Mouse (Mus musculus): Measurements from ENCODE around the gene Nudt13. TPM values are rescaled to one million over a fixed set of nuclear protein-coding genes. Genes with fewer than 3 reads are reported as not detected.
A peak's percentile ranks its signal among the peaks of the same experiment; 100 is the strongest.

Nudt13 gene
- total RNA-seq, 2 experiments from 2014 or later = 10.0 to 10.8 TPM

- ATAC-seq (replicated peaks; ENCODE audit: poor library complexity) = no peak
Measured at GRCm38 (mm10) chr14:20339415-20339814, 44.9 kb downstream of the Nudt13 start.

GRCm38 (mm10) chr14:20340149-20340548 is 45.7 kb downstream of the Nudt13 start:
- peak; percentile 79 for ATAC-seq (replicated peaks; ENCODE audit: poor library complexity)

- ATAC-seq (replicated peaks; ENCODE audit: poor library complexity) = peak; percentile 66
Measured at GRCm38 (mm10) chr14:20340866-20341265, 46.4 kb downstream of the Nudt13 start.

- ATAC-seq (replicated peaks; ENCODE audit: poor library complexity) = no peak
Measured at GRCm38 (mm10) chr14:20345885-20346284, 51.4 kb downstream of the Nudt13 start.

GRCm38 (mm10) chr14:20347441-20347990 is 53.0 kb downstream of the Nudt13 start:
- peak; percentile 47 for ATAC-seq (replicated peaks; ENCODE audit: poor library complexity)

GRCm38 (mm10) chr14:20347991-20348541 is 53.6 kb downstream of the Nudt13 start, which contains the start of the genes Ecd and Fam149b:
Gene Ecd (minus strand): TSS chr14:20348121.
Gene Fam149b (plus strand): TSS chr14:20348162.
- ATAC-seq (replicated peaks; ENCODE audit: poor library complexity) = peak; percentile 96

- peak; percentile 86 for ATAC-seq (replicated peaks; ENCODE audit: poor library complexity)
Measured at GRCm38 (mm10) chr14:20363230-20363629, 68.7 kb downstream of the Nudt13 start.

Other genes starting within 250 kb of the Nudt13 start
- 3.4 and 3.9 TPM in 2 replicates for gene Saysd1, start 156.2 kb upstream of the Nudt13 start, total RNA-seq (2015)
- 0.62 and 1.4 TPM in 2 replicates for gene Saysd1, start 156.2 kb upstream of the Nudt13 start, total RNA-seq (2017)
- 0.37 and 1.7 TPM in 2 replicates for gene Kcnk5, start 112.9 kb upstream of the Nudt13 start, total RNA-seq (2015)
- gene Kcnk5, start 112.9 kb upstream of the Nudt13 start, total RNA-seq (2017) = 1.2 and 7.0 TPM in 2 replicates
- gene Kcnk16, start 25.5 kb upstream of the Nudt13 start, total RNA-seq (2015) = not detected in 2 replicates
- gene Kcnk16, start 25.5 kb upstream of the Nudt13 start, total RNA-seq (2017) = not detected in 2 replicates
- gene Ecd, start 53.4 kb downstream of the Nudt13 start, total RNA-seq (2015) = 44.2 and 45.9 TPM in 2 replicates
- gene Ecd, start 53.4 kb downstream of the Nudt13 start, total RNA-seq (2017) = 67.3 and 71.2 TPM in 2 replicates
- 21.1 and 30.8 TPM in 2 replicates for gene Fam149b, start 53.5 kb downstream of the Nudt13 start, total RNA-seq (2015)
- 21.9 and 26.6 TPM in 2 replicates for gene Fam149b, start 53.5 kb downstream of the Nudt13 start, total RNA-seq (2017)
- 75.2 and 78.3 TPM in 2 replicates for gene Dnajc9, start 94.2 kb downstream of the Nudt13 start, total RNA-seq (2015)
- 250 and 274 TPM in 2 replicates for gene Dnajc9, start 94.2 kb downstream of the Nudt13 start, total RNA-seq (2017)
- 89.6 and 90.7 TPM in 2 replicates for gene Mrps16, start 98.9 kb downstream of the Nudt13 start, total RNA-seq (2015)
- gene Mrps16, start 98.9 kb downstream of the Nudt13 start, total RNA-seq (2017) = 43.4 and 45.8 TPM in 2 replicates
- gene Cfap70, start 157.5 kb downstream of the Nudt13 start, total RNA-seq (2015) = not detected in 2 replicates
- not detected in 2 replicates for gene Cfap70, start 157.5 kb downstream of the Nudt13 start, total RNA-seq (2017)
- 52.6 and 56.2 TPM in 2 replicates for gene Anxa7, start 185.4 kb downstream of the Nudt13 start, total RNA-seq (2015)
- 56.4 and 63.0 TPM in 2 replicates for gene Anxa7, start 185.4 kb downstream of the Nudt13 start, total RNA-seq (2017)
- 1.1 and 2.1 TPM in 2 replicates for gene Mss51, start 202.2 kb downstream of the Nudt13 start, total RNA-seq (2015)
- gene Mss51, start 202.2 kb downstream of the Nudt13 start, total RNA-seq (2017) = 0.29 and 0.74 TPM in 2 replicates